Mouse (Mus musculus) E14TG2a.4 (cell line): Measurements from ENCODE around the gene Acsl4.

ENCODE experiments used
- H3K27me3 ChIP-seq: 2 replicates; pipeline ENCODE4 v1.6.1; 2014; ENCODE audit warnings: low read length, control low read depth; ENCODE audit not compliant: insufficient read depth
- H3K36me3 ChIP-seq: 2 replicates; pipeline ENCODE4 v1.6.1; 2014; ENCODE audit warnings: low read length, control low read depth; ENCODE audit not compliant: insufficient read depth
- H3K4me1 ChIP-seq: replicated peaks from 2 replicates; pipeline ENCODE4 v1.6.1; 2014; ENCODE audit warnings: low read depth, low read length, control low read depth
- H3K4me3 ChIP-seq: replicated peaks from 2 replicates; pipeline ENCODE4 v1.5.1; 2014; ENCODE audit warnings: mild to moderate bottlenecking, low read length
- H3K9me3 ChIP-seq: 2 replicates; pipeline ENCODE4 v1.6.1; 2014; ENCODE audit warnings: low read length, control low read depth
- CTCF ChIP-seq: conservative IDR thresholded peaks from 2 replicates; pipeline ENCODE4 v1.5.1; 2014; ENCODE audit warnings: low read length
- NANOG ChIP-seq: IDR thresholded peaks from 2 replicates; pipeline ENCODE4 v1.6.1; 2014; ENCODE audit warnings: borderline replicate concordance, low read length, mixed read lengths
- POU5F1 ChIP-seq: IDR thresholded peaks from 2 replicates; pipeline ENCODE4 v1.6.1; 2014; ENCODE audit warnings: low read length, borderline replicate concordance

Acsl4 gene

DNA sequence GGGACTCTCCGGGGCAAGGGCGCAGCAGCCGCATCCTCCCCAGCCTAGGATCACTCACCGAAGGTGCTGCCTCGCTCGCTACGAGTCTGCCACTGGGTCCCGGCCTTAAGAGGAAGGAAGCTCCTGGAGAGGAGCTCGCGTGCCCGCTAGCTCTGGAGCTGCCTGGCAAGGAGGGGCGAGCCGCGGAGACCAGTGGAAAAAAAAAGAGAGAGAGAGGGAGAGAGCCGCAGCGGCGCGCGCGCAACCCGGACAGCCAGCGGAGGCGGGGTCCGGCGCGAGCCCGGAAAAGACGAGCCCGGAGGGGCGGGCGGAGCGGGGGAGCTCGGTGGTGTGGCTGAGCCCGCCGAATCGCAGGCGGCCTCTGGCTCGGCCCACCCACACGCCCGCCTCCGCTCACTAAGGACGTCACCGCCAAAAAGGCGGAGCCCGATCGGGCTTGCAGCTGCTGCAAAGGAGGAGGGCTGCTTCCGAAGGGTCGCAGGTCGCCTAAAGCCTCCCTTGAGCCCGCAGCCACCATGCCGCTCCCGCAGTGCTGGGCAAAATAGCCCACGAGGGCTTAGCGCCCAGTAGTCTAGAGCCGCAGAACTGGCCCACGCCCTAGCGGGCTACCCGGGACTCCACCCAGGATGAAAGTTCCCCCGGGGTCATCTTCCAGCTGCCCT lies at the start of gene Acsl4:
TSS of gene Acsl4 (minus strand) at position 289 of the 662 bp plus-strand sequence.
- Histone ChIP-seq H3K4me3 (peak within 1 kb of the TSS; percentile 81), H3K9me3 (no peaks in the 10 kb centered on the region), H3K27me3 (no peaks in the 10 kb centered on the region), H3K4me1 (0 out of 2 replicates have a peak, but pooled peaks cover 7% of the 10 kb centered on the region), H3K36me3 (no peaks in the 10 kb centered on the region)
- TF ChIP-seq POU5F1 (no peak), NANOG (no peak), CTCF (no peak)

DNA sequence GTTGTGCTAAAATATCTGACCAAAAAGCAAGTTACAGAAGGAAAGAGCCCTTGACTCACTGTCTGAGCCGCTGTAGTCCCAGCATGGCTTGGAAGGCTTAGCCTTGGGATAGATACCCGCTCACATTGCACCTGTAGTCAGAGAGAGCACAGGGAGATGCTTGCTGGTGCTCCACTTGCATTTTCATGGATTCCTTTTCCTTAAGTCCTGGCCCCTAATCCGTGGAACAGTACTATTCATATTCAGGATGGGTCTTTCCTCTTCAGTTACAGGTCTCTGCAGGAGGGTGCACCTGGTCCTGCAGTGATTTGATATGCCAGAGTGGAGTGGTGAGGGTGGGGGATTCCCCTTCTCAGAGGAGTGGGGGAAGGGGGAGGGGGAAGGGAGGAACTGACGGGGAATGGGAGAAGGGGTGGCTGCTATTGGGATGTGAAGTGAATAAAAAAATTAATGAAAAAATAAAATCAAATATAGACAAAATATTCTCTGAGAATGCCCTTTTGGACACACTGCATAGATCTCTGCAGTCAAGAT lies 47.7 kb upstream of the Acsl4 start:
- TF ChIP-seq NANOG (peak; percentile 61; the same call in 1 of the 2 replicates), CTCF (no peak)
- Histone ChIP-seq H3K36me3 (no peaks in the 10 kb centered on the region), H3K4me1 (peaks cover 9% of the 10 kb centered on the region), H3K27me3 (peaks cover 7% of the 10 kb centered on the region; the same call in 1 of the 2 replicates), H3K9me3 (peaks cover 3% of the 10 kb centered on the region; the same call in 1 of the 2 replicates), H3K4me3 (no peak overlapping the region)

DNA sequence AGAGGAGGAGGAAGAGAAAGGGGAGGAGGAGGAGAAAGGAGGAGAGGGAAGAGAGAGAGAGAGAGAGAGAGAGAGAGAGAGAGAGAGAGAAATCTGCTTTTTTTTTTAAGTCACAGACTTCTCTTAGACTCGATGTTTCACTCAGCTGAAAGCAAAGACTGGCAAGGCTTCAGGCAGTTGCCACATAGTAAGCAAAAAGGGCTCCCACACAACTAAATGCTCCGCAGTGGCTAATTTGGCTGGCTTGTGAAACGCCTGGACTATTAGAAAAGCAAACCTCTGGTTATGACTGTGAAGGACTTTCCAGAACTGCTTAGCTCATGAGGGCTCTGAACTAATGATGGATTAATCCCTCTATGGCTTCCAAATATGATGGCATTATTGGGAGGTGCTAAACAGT lies 42.5 kb upstream of the Acsl4 start:
- H3K27me3 ChIP-seq: 0 out of 2 replicates have a peak, but pooled peaks cover 4% of the 10 kb centered on the region
- H3K4me1 ChIP-seq: peaks cover 9% of the 10 kb centered on the region
- H3K36me3 ChIP-seq: no peaks in the 10 kb centered on the region
- no peaks in the 10 kb centered on the region for H3K9me3 ChIP-seq
- no peak overlapping the region for H3K4me3 ChIP-seq
- TF ChIP-seq CTCF (no peak), NANOG (no peak), POU5F1 (no peak)

DNA sequence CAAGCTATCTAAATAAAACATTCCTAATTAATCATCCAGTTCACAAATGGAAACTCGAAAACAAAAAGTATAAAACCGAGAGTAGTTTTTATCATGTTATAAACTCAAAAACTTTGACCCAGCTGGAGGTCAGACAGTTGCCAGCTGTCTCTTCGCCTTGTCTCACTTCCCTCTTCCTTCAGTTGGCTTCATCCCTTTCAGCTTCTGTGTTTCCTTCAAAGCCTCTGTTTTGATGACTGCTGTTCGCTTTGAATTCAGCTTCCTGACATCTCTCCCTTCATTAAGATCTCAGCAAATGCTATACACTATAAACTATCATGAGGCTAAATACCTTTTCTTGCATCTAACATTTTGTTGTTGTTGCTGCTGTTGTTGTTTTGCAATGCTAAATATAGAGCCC lies 36.8 kb upstream of the Acsl4 start:
- no peaks in the 10 kb centered on the region for H3K36me3 ChIP-seq
- TF ChIP-seq CTCF (no peak), POU5F1 (no peak), NANOG (no peak)
- no peaks in the 10 kb centered on the region for H3K9me3 ChIP-seq
- H3K4me3 ChIP-seq: no peak overlapping the region
- no peaks in the 10 kb centered on the region for H3K27me3 ChIP-seq
- no peaks in the 10 kb centered on the region for H3K4me1 ChIP-seq

DNA sequence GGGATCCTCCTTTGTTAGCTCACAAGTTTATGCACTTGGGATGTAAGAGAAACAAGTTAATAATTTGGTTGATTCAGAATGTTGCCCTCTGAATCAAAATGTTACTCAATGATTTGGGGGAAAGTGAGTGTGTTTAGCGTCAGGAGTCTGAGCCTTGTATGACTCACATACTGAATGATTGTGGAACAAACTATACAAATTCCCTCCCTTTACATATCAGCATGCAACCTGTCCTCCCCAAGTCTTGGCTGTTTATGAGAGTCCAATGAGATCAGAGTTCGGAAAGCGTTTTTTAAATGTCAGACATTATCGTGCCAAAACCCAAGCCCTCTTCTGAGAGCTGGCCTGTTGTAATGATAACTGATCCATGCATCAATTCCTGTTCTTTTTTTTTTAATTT lies 36.3 kb upstream of the Acsl4 start:
- Histone ChIP-seq H3K27me3 (no peaks in the 10 kb centered on the region), H3K4me1 (no peaks in the 10 kb centered on the region), H3K4me3 (no peak overlapping the region), H3K36me3 (no peaks in the 10 kb centered on the region), H3K9me3 (no peaks in the 10 kb centered on the region)
- TF ChIP-seq POU5F1 (no peak), CTCF (no peak), NANOG (no peak)

DNA sequence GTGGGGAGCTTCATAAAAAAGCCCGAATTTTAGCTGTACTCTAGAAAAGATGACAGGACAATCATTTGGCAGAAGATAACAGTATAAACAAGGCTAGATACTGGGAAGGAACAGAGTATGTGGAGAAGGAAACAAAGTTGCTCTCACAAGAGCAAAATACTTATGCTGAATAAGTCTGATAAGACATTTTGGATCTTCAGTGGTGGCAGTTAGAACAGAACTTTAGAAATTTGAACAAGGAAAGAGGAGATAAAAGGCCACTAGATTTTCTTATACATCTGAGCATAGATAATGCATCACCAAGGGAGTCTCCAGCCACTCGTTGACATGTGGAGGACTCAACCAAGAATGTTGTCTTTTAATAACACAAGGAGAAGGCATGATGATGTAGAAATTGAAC lies 23.5 kb upstream of the Acsl4 start:
- H3K4me1 ChIP-seq: no peaks in the 10 kb centered on the region
- no peaks in the 10 kb centered on the region for H3K9me3 ChIP-seq
- no peaks in the 10 kb centered on the region for H3K36me3 ChIP-seq
- no peaks in the 10 kb centered on the region for H3K27me3 ChIP-seq
- no peak overlapping the region for H3K4me3 ChIP-seq
- TF ChIP-seq NANOG (no peak), POU5F1 (no peak), CTCF (no peak)

DNA sequence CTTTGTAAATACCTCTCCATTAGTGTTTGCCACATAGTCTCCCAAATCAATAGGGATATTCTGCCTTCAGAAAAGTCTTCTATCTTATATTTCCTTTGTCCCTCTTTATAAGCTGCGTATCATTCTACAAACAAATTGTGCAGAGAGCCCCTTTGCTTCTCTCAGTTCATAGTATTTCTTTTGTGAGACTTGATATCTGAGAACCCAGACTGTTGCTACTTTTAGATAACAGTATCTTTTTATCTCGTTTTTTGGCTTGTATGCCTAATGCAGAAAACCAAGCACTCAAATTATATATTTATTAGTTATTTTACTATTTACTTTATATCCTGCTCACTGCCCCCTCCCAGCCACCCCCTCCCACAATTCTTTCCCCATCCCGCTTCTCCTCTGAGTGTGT lies 19.7 kb upstream of the Acsl4 start:
- Histone ChIP-seq H3K4me3 (no peak overlapping the region), H3K36me3 (no peaks in the 10 kb centered on the region), H3K4me1 (no peaks in the 10 kb centered on the region), H3K9me3 (no peaks in the 10 kb centered on the region), H3K27me3 (no peaks in the 10 kb centered on the region)
- no peak for TF ChIP-seq POU5F1
- no peak for TF ChIP-seq NANOG
- no peak for TF ChIP-seq CTCF

DNA sequence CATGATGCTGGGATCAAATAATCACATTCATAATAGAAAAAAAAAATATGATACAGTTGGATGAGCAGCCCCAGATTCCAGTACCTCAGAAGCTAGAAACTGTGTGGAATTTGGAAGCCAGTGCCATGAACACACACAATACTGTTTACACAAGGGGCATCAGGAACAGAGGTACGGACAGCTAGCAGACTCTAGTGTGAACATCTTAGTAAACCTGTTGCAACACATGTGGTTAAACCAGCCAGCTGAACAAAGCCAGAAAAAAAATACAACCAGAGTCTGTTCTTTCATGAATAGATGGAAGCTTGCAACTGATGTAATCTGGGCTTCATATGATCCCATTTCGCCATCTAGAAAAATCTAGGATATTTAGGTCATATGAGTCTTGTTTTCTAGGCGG lies 19.0 kb upstream of the Acsl4 start:
- Histone ChIP-seq H3K4me3 (no peak overlapping the region), H3K27me3 (no peaks in the 10 kb centered on the region), H3K4me1 (no peaks in the 10 kb centered on the region), H3K36me3 (no peaks in the 10 kb centered on the region), H3K9me3 (no peaks in the 10 kb centered on the region)
- TF ChIP-seq NANOG (no peak), CTCF (no peak), POU5F1 (no peak)

DNA sequence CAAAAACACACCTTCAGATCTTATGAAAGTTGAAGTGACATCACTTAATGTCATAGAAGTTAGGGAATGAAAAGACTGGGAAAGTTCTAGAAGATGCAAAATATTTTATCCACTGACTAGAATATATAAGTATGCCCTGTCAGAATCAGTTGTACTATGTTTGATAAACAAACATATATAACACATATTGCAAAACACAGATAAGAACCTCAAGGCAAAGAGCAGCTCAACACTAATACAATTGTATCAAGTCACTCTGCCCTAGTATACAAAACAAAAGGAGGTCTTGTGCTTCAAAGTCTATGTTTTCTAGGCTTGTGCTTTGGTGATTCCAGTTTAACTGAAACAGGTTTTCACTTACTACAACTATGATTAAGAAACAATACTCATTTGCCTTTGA lies 12.8 kb upstream of the Acsl4 start:
- Histone ChIP-seq H3K27me3 (no peaks in the 10 kb centered on the region), H3K4me3 (no peak overlapping the region), H3K4me1 (no peaks in the 10 kb centered on the region), H3K36me3 (no peaks in the 10 kb centered on the region), H3K9me3 (no peaks in the 10 kb centered on the region)
- TF ChIP-seq NANOG (no peak), POU5F1 (no peak), CTCF (no peak)
